Mouse (Mus musculus) midbrain, embryonic 14.5 days (tissue): ENCODE data around the gene Gm20388. TPM values are rescaled to one million over a fixed set of nuclear protein-coding genes. Genes with fewer than 3 reads are reported as not detected.

Source experiments
- ATAC-seq: fragments of 200-750 bp; cut with Nextera tagmentation; 2 replicates; pipeline ENCODE4 v1.8.0; 2017; ENCODE audit warnings: moderate number of reproducible peaks, moderate library complexity; ENCODE audit not compliant: low FRiP score, low TSS enrichment
- DNase-seq: peaks from one replicate; pipeline ENCODE4 v3.0.0-alpha.2; 2015
- H3K27ac ChIP-seq: fragments of 300-500 bp; sonication (generic); replicated peaks from 2 replicates; pipeline ENCODE4 v1.5.1; 2014; ENCODE audit warnings: mild to moderate bottlenecking, low read depth, low read length, moderate library complexity
- H3K27me3 ChIP-seq: fragments of 300-500 bp; sonication (generic); 2 replicates; pipeline ENCODE4 v1.6.1; 2014; ENCODE audit warnings: low read length, control low read depth, mixed read lengths; ENCODE audit not compliant: control insufficient read depth, insufficient read depth
- H3K36me3 ChIP-seq: fragments of 300-500 bp; sonication (generic); 2 replicates; pipeline ENCODE4 v1.6.1; 2014; ENCODE audit warnings: low read length, control low read depth; ENCODE audit not compliant: control insufficient read depth, insufficient read depth
- H3K4me1 ChIP-seq: fragments of 300-500 bp; sonication (generic); 2 replicates; pipeline ENCODE4 v1.6.1; 2014; ENCODE audit warnings: mild to moderate bottlenecking, antibody characterized with exemption, low read length, control low read depth; ENCODE audit not compliant: control insufficient read depth, insufficient read depth
- H3K4me2 ChIP-seq: fragments of 300-500 bp; sonication (generic); 2 replicates; pipeline ENCODE4 v1.6.1; 2014; ENCODE audit warnings: mild to moderate bottlenecking, low read length, moderate library complexity
- H3K4me3 ChIP-seq: fragments of 300-500 bp; sonication (generic); replicated peaks from 2 replicates; pipeline ENCODE4 v1.5.1; 2014; ENCODE audit warnings: low read depth, low read length
- H3K9ac ChIP-seq: fragments of 300-500 bp; sonication (generic); replicated peaks from 2 replicates; pipeline ENCODE4 v1.6.1; 2014; ENCODE audit warnings: mild to moderate bottlenecking, low read length, moderate library complexity
- H3K9me3 ChIP-seq: fragments of 300-500 bp; sonication (generic); 2 replicates; pipeline ENCODE4 v1.6.1; 2016; ENCODE audit warnings: low read length, control low read depth, mixed read lengths; ENCODE audit not compliant: control insufficient read depth
- WGBS: fragments of 180-500 bp; shearing (Covaris S2); extraction: QIAGEN DNeasy Blood & Tissue Kit; methylation state at CpG from one replicate; pipeline ENCODE4 v1.1.7; 2014; 5-methylcytosine and 5-hydroxymethylcytosine counted together
- polyA plus RNA-seq: library from polyadenylated mRNA; unstranded; fragments of >200 nt; fragmentation: Nextera tagmentation; extraction: Ambion mirVana; gene quantifications from 2 replicates; pipeline ENCODE4 v1.2.1, GENCODE M21; 2014

Gm20388 gene
- polyA plus RNA-seq, 1 experiment from 2014 or later, result 4.1 TPM

DNA sequence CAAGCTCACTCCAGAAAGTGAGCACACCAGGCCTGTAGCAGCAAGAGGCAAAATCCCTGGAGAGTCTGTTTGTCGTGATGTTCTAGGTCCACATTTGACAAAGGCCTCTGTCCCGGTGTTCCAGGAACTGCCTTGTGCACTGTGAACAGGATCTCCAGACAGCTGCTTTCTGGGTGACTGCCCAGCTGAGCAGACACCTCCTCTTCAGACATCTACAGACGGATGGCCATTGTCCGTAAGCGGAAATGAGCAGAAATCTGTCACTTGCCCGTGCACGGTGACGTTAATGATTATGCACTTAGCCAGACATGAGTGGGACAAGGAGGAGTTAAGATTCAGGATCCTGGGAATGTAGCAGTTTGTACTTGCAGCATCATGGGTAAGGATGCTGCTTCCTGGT is 2443.5 kb downstream of the Gm20388 start:
- Histone ChIP-seq H3K27ac (no peak overlapping the region), H3K4me1 (peaks cover 15% of the 10 kb centered on the region), H3K9me3 (no peaks in the 10 kb centered on the region), H3K9ac (no peak overlapping the region), H3K36me3 (no peaks in the 10 kb centered on the region), H3K4me2 (no peak overlapping the region), H3K4me3 (no peak overlapping the region), H3K27me3 (no peaks in the 10 kb centered on the region)
- WGBS, result 83% methylated on average over 8 of the region's 8 CpGs
- ATAC-seq, result no peak
- DNase-seq, result no peak

DNA sequence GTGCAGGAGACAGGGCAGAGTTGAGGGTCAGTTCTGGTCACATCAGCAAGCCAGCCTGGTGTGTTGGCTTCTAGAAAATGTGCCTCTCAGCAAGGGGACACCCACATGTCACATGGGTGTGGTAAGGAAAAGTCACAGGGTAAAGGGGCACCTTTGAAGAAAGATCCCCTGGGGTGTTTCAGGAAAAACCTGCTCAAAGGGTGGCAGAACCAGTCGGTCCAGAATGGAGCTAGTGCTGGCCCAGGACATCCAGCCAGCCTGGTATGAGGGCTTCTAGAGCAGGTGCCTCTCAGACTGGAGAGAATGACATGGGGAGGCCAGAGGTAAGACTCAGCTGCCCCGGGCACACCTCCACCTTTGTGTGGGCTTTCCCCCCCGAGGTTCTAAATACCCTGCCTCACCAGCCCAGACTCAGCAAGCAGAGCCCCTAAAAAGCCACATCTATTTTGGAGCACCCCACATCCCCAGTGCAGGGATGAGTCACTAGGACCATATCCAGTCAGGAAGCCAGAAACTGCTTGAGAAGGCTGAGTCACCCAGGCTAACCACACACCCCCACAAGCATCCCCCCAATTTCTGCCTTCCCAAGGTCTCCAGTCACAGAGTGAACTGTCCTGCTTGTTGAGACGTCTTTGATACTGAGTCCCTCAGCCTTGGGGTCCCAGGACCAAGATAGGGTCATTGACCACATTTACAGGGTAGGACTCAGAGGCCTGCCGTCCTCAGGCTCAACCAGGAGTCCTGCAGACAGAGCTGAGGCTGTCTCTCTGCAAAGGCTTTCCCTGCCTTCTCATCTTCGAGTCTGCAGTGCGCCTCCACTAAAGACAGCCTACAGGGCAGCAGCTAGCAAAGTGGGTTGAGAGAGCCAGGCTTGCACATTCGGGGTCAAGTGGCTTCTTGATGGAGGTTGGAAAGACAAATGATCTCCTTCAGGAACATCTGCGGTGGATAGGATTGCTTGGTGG is 2445.3 kb downstream of the Gm20388 start:
- Histone ChIP-seq H3K9ac (no peak overlapping the region), H3K9me3 (no peaks in the 10 kb centered on the region), H3K27ac (no peak overlapping the region), H3K4me1 (peaks cover 3% of the 10 kb centered on the region), H3K4me2 (no peak overlapping the region), H3K27me3 (no peaks in the 10 kb centered on the region), H3K4me3 (no peak overlapping the region), H3K36me3 (no peaks in the 10 kb centered on the region)
- no peak for ATAC-seq
- no peak for DNase-seq
- 80% methylated on average over 9 of the region's 9 CpGs for WGBS

GRCm38 (mm10) chr8:122357202-122357601 is 2446.6 kb downstream of the Gm20388 start:
- ATAC-seq (no peak), DNase-seq (no peak)
- H3K27ac ChIP-seq, result no peak overlapping the region
- no peak overlapping the region for H3K4me2 ChIP-seq
- no peaks in the 10 kb centered on the region for H3K36me3 ChIP-seq
- no peaks in the 10 kb centered on the region for H3K27me3 ChIP-seq
- H3K4me3 ChIP-seq, result no peak overlapping the region
- H3K9me3 ChIP-seq, result no peaks in the 10 kb centered on the region
- WGBS, result 58% methylated on average over 11 of the region's 11 CpGs
- H3K4me1 ChIP-seq, result no peaks in the 10 kb centered on the region
- H3K9ac ChIP-seq, result no peak overlapping the region

DNA sequence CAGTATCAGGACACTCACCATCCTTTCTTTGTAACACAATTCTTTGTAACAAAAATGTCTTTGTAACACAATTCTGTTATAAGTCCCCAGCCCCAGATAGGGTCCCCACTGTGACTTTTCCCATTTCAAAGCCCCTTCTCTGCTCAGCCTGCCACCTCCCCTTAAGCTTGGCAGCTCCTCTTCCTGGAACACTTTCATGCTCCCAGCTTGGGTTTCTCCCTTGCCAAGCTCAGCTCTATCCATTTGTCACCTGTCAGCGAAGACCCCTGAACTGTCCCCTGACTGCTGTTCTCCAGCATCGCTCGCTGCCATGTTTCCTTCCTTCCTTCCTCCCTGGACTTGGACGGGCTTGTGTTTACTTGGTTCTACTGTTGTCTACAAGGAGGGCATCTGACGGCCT is 2447.0 kb downstream of the Gm20388 start:
- ATAC-seq (no peak), DNase-seq (no peak)
- no peak overlapping the region for H3K4me3 ChIP-seq
- no peak overlapping the region for H3K27ac ChIP-seq
- no peak overlapping the region for H3K4me2 ChIP-seq
- no peaks in the 10 kb centered on the region for H3K27me3 ChIP-seq
- H3K9me3 ChIP-seq, result no peaks in the 10 kb centered on the region
- no peaks in the 10 kb centered on the region for H3K36me3 ChIP-seq
- H3K9ac ChIP-seq, result no peak overlapping the region
- no peaks in the 10 kb centered on the region for H3K4me1 ChIP-seq
- WGBS, result 83% methylated on average over 5 of the region's 5 CpGs

DNA sequence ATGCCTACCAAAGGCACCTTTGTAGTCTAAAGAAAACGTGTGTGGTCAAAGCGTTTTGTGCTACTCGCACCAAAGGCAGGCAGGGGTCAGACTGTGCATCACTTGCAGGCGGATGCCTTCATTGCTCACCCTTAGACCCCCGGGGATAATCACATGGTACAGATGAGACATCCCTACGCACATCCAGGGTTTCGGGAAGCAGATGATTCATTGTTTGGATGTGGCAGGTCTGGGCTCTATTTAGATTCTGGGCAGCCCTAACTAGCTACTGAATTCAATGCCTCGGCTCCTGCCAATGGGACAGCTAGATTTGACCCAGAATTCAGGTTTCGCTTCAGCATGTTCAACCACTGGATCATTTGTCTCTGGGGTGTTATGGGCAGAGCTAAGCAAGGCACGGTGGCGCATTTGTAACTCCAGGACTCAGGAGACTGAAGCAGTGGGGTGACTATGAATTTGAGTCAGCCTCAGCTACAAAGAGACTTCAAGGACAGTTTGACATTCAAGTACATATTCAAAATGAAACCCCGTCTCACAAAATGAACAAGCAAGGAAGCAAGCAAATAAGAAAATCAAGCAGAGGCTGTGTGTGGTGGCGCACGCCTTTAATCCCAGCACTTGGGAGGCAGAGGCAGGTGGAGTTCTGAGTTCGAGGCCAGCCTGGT is 2448.6 kb downstream of the Gm20388 start:
- no peaks in the 10 kb centered on the region for H3K36me3 ChIP-seq
- WGBS, result 82% methylated on average over 15 of the region's 15 CpGs
- no peak overlapping the region for H3K4me3 ChIP-seq
- DNase-seq, result no peak
- no peaks in the 10 kb centered on the region for H3K27me3 ChIP-seq
- H3K4me1 ChIP-seq, result no peaks in the 10 kb centered on the region
- no peak for ATAC-seq
- no peak overlapping the region for H3K9ac ChIP-seq
- H3K9me3 ChIP-seq, result no peaks in the 10 kb centered on the region
- H3K27ac ChIP-seq, result no peak overlapping the region
- H3K4me2 ChIP-seq, result no peak overlapping the region

- Histone ChIP-seq H3K27ac (no peak within 1 kb of the TSS), H3K36me3 (no peaks in the 10 kb centered on the region), H3K4me1 (no peaks in the 10 kb centered on the region), H3K9me3 (no peaks in the 10 kb centered on the region), H3K4me3 (no peak within 1 kb of the TSS), H3K9ac (no peak within 1 kb of the TSS), H3K4me2 (no peak within 1 kb of the TSS), H3K27me3 (no peaks in the 10 kb centered on the region)
- ATAC-seq (no peak), DNase-seq (no peak)
- WGBS, result 76% methylated on average over 7 of the region's 7 CpGs
Observed at GRCm38 (mm10) chr8:122360696-122361416, 2450.2 kb downstream of the Gm20388 start, which contains the start of gene Trhr2. TSS of gene Trhr2 (minus strand) at chr8:122360746.

DNA sequence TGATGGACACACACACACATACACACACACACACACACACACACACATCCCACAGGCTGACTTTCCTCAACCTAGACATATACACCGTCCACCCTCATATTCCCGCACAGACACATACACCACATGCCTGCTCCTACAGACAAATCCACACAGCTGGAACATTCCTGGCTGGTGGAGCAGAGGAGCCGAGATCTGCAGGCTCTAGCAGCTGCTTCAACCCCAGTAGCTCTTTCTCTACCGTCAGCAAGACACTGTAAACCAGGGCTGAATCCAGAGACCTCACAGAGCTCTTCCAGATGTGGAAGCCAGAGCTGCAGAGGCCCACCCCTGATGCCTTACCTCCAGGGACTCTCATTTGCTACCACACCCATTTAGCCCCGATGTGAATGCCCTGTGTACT is 2451.6 kb downstream of the Gm20388 start:
- no peaks in the 10 kb centered on the region for H3K27me3 ChIP-seq
- WGBS, result 51% methylated on average over 5 of the region's 5 CpGs
- ATAC-seq, result no peak

GRCm38 (mm10) chr8:122362967-122363366 is 2452.3 kb downstream of the Gm20388 start:
- H3K9me3 ChIP-seq, result no peaks in the 10 kb centered on the region
- H3K4me2 ChIP-seq, result no peak overlapping the region
- DNase-seq (no peak), ATAC-seq (no peak)
- no peaks in the 10 kb centered on the region for H3K4me1 ChIP-seq
- WGBS, result 46% methylated on average over 8 of the region's 8 CpGs
- no peaks in the 10 kb centered on the region for H3K27me3 ChIP-seq
- H3K36me3 ChIP-seq, result no peaks in the 10 kb centered on the region
- no peak overlapping the region for H3K9ac ChIP-seq
- H3K4me3 ChIP-seq, result no peak overlapping the region
- H3K27ac ChIP-seq, result no peak overlapping the region

More for the DNA sequence above, 2451.6 kb downstream of the Gm20388 start:
- no peak for DNase-seq
- Histone ChIP-seq H3K27ac (no peak overlapping the region), H3K36me3 (no peaks in the 10 kb centered on the region), H3K4me1 (no peaks in the 10 kb centered on the region), H3K9ac (no peak overlapping the region), H3K4me3 (no peak overlapping the region), H3K9me3 (no peaks in the 10 kb centered on the region), H3K4me2 (no peak overlapping the region)
